In genomic region chr1:191084951-191085559, GRCm38 (mm10) we compare ENCODE assay signal across 9 mouse cellular contexts. TPM values are rescaled to one million over a fixed set of nuclear protein-coding genes. Genes with fewer than 3 reads are reported as not detected.
DNase-seq lines count a peak whose midpoint lies in the region; ATAC-seq and TF ChIP-seq lines count a peak whose summit lies in the region.
"Had no signal": no experiment of that assay in that cellular context is flagged by ENCODE, and none has a peak within 500 bp of the region (broad histone marks: within the 10 kb centered on the region; RNA-seq: fewer than 3 reads in every experiment).

No protein-coding gene starts in this region.

- H3K4me3 ChIP-seq in forebrain, postnatal 0 days (ENCODE audit: low read depth, low read length): no peak overlapping the region
- H3K4me3 ChIP-seq in forebrain, embryonic 13.5 days: no peak overlapping the region
- H3K4me3 ChIP-seq in liver, adult 2 months (ENCODE audit: insufficient read depth, low read depth, low read length): no peak overlapping the region
- no peak overlapping the region for H3K4me3 ChIP-seq in liver, embryonic 11.5 days (ENCODE audit: low read depth, low read length)
- H3K4me3 ChIP-seq in macrophage (ENCODE audit: inconsistent target): no peak overlapping the region

- WGBS in forebrain, postnatal 0 days: 69% methylated on average over 5 of the region's 5 CpGs
- 70% methylated on average over 5 of the region's 5 CpGs for WGBS in forebrain, embryonic 13.5 days
- WGBS in liver, adult 2 months: 78% methylated on average over 5 of the region's 5 CpGs
- 67% methylated on average over 5 of the region's 5 CpGs for WGBS in liver, embryonic 11.5 days
- 60% methylated on average over 5 of the region's 5 CpGs for WGBS in macrophage (ENCODE audit: missing documents)

- H3K4me1 ChIP-seq in forebrain, postnatal 0 days (ENCODE audit: insufficient read depth): no peaks in the 10 kb centered on the region
- H3K4me1 ChIP-seq in forebrain, embryonic 13.5 days: no peaks in the 10 kb centered on the region
- H3K4me1 ChIP-seq in liver, adult 2 months (ENCODE audit: control insufficient read depth, insufficient read depth, low read length): no peaks in the 10 kb centered on the region
- H3K4me1 ChIP-seq in liver, embryonic 11.5 days (replicated peaks; ENCODE audit: control insufficient read depth, insufficient read depth, low read length): 0 out of 2 replicates have a peak, but pooled peaks cover 5% of the 10 kb centered on the region

- no peak overlapping the region for H3K9ac ChIP-seq in forebrain, postnatal 0 days
- H3K9ac ChIP-seq in forebrain, embryonic 13.5 days: no peak overlapping the region
- H3K9ac ChIP-seq in liver, adult 2 months (ENCODE audit: low read depth, low read length): no peak overlapping the region
- H3K9ac ChIP-seq in liver, embryonic 11.5 days (ENCODE audit: low read depth, low read length): no peak overlapping the region

- H3K27ac ChIP-seq in forebrain, postnatal 0 days (ENCODE audit: low read depth, low read length): no peak overlapping the region
- H3K27ac ChIP-seq in forebrain, embryonic 13.5 days: no peak overlapping the region
- H3K27ac ChIP-seq in liver, adult 2 months (replicated peaks; ENCODE audit: insufficient read depth, low read depth, low read length): peak overlapping the region; percentile 9; the same call in 1 of the 2 replicates
- no peak overlapping the region for H3K27ac ChIP-seq in liver, embryonic 11.5 days (ENCODE audit: low read depth, low read length)
- H3K27ac ChIP-seq in macrophage: peak overlapping the region; percentile 89

- H3K4me2 ChIP-seq in forebrain, postnatal 0 days (ENCODE audit: low read depth): no peak overlapping the region
- H3K4me2 ChIP-seq in forebrain, embryonic 13.5 days: no peak overlapping the region
- H3K4me2 ChIP-seq in liver, embryonic 11.5 days: no peak overlapping the region

- no peaks in the 10 kb centered on the region for H3K9me3 ChIP-seq in forebrain, postnatal 0 days (ENCODE audit: low read length)
- H3K9me3 ChIP-seq in forebrain, embryonic 13.5 days (replicated peaks): no peaks in the 10 kb centered on the region
- no peaks in the 10 kb centered on the region for H3K9me3 ChIP-seq in liver, embryonic 11.5 days (ENCODE audit: control insufficient read depth, low read length)

- no peaks in the 10 kb centered on the region for H3K79me2 ChIP-seq in liver, adult 2 months (ENCODE audit: control insufficient read depth, insufficient read depth, low read length)
- H3K79me2 ChIP-seq in macrophage (ENCODE audit: inconsistent target): no peaks in the 10 kb centered on the region

- TF ChIP-seq CTCF in forebrain, postnatal 0 days (IDR thresholded peaks at IDR 0.05; ENCODE audit: low read depth): peak; percentile 65
- peak; percentile 55; the same call in 1 of the 2 replicates for TF ChIP-seq CTCF in liver, adult 2 months (IDR thresholded peaks at IDR 0.05; ENCODE audit: low read depth, low read length)

- DNase-seq in forebrain, postnatal 0 days: peak; percentile 45
- no peak for DNase-seq in liver, adult 2 months (ENCODE audit: extremely low read depth, low read depth, low spot score)
- DNase-seq in liver, embryonic 11.5 days (ENCODE audit: low spot score): no peak
- peak; percentile 51 to 66 for DNase-seq in adrenal gland, adult 18-20 months (ENCODE audit: low spot score in 2 of 2)
- peak; percentile 39 for DNase-seq in hindlimb bud, embryonic 11.5 days (ENCODE audit: extremely low spot score, low read depth, low spot score)
- peak; percentile 62 for DNase-seq in thymus, postnatal 14 days

- ATAC-seq in forebrain, postnatal 0 days: no peak
- no peak for ATAC-seq in forebrain, embryonic 13.5 days
- no peak for ATAC-seq in liver, embryonic 11.5 days (replicated peaks; ENCODE audit: low FRiP score)

- no peak for TF ChIP-seq POLR2A in liver, adult 2 months (IDR thresholded peaks at IDR 0.05; ENCODE audit: extremely low read depth, insufficient read depth, low read length)

- no peaks in the 10 kb centered on the region for H3K36me3 ChIP-seq in forebrain, postnatal 0 days (ENCODE audit: insufficient read depth)
- peaks cover 48% of the 10 kb centered on the region for H3K36me3 ChIP-seq in forebrain, embryonic 13.5 days (ENCODE audit: poor library complexity, severe bottlenecking)
- H3K36me3 ChIP-seq in liver, adult 2 months (ENCODE audit: control insufficient read depth, insufficient read depth, low read length): no peaks in the 10 kb centered on the region
- H3K36me3 ChIP-seq in liver, embryonic 11.5 days (ENCODE audit: control insufficient read depth, insufficient read depth, low read length): peaks cover 24% of the 10 kb centered on the region
- H3K36me3 ChIP-seq in macrophage (ENCODE audit: inconsistent target): no peaks in the 10 kb centered on the region

- no peaks in the 10 kb centered on the region for H3K27me3 ChIP-seq in forebrain, postnatal 0 days (ENCODE audit: insufficient read depth, low read length)
- H3K27me3 ChIP-seq in forebrain, embryonic 13.5 days: no peaks in the 10 kb centered on the region
- no peaks in the 10 kb centered on the region for H3K27me3 ChIP-seq in liver, adult 2 months (ENCODE audit: control insufficient read depth, insufficient read depth, low read length)
- no peaks in the 10 kb centered on the region for H3K27me3 ChIP-seq in liver, embryonic 11.5 days (replicated peaks; ENCODE audit: control insufficient read depth, insufficient read depth, low read length)

RNA-seq across cellular contexts. Expression of gene Batf3, which starts 12.6 kb away (rescaled TPM):
- total RNA-seq in forebrain, postnatal 0 days (2014; rRNA removed): 1.4 and 1.8 TPM in 2 replicates
- polyA plus RNA-seq in forebrain, postnatal 0 days (2015; fragmentation: Nextera tagmentation; extraction: Ambion mirVana): 1.2 and 1.3 TPM in 2 replicates
- polyA plus RNA-seq in forebrain, embryonic 13.5 days (2015; fragmentation: Nextera tagmentation; extraction: Ambion mirVana): 2.1 and 2.6 TPM in 2 replicates
- total RNA-seq in liver, adult 2 months (2014; rRNA removed): 1.6 and 2.2 TPM in 2 replicates
- 2.5 and 2.9 TPM in 2 replicates for polyA plus RNA-seq in liver, adult 2 months (2012; rRNA removed)
- polyA plus RNA-seq in liver, embryonic 11.5 days (2014; fragmentation: Nextera tagmentation; extraction: Ambion mirVana): 5.7 and 6.0 TPM in 2 replicates
- total RNA-seq in adrenal gland, adult 18-20 months (2021): 1 to 10 TPM; 1.5 to 9.7 TPM
- 10 to 100 TPM in 21 of 26 experiments, 1 to 10 TPM in 5; 7.1 to 32.2 (median 14.5) TPM for total RNA-seq in macrophage (2018; cell fraction: chromatin; rRNA removed)
- 10 to 100 TPM in 1 of 26 experiments, 1 to 10 TPM in 25; 2.7 to 10.8 (median 5.2) TPM for total RNA-seq in macrophage (2018; cell fraction: cytosol; rRNA removed)
- total RNA-seq in macrophage (2018; cell fraction: nucleus; rRNA removed): 10 to 100 TPM in 21 of 26 experiments, 1 to 10 TPM in 5; 4.0 to 27.0 (median 12.2) TPM
- 3.0 to 7.3 TPM (median 5.6 TPM) in 3 replicates for polyA plus RNA-seq in macrophage (2018)

RNA-seq across cellular contexts. Expression of gene Nsl1, which starts 22.2 kb away (rescaled TPM):
- total RNA-seq in forebrain, postnatal 0 days (2014; rRNA removed): 2.1 and 4.7 TPM in 2 replicates
- 1.2 and 2.5 TPM in 2 replicates for polyA plus RNA-seq in forebrain, postnatal 0 days (2015; fragmentation: Nextera tagmentation; extraction: Ambion mirVana)
- 19.7 and 20.8 TPM in 2 replicates for polyA plus RNA-seq in forebrain, embryonic 13.5 days (2015; fragmentation: Nextera tagmentation; extraction: Ambion mirVana)
- 0.34 and 0.46 TPM in 2 replicates for total RNA-seq in liver, adult 2 months (2014; rRNA removed)
- polyA plus RNA-seq in liver, adult 2 months (2012; rRNA removed): 0.04 and 0.11 TPM in 2 replicates
- polyA plus RNA-seq in liver, embryonic 11.5 days (2014; fragmentation: Nextera tagmentation; extraction: Ambion mirVana): 27.7 and 30.7 TPM in 2 replicates
- under 1 TPM; 0.58 to 0.63 TPM for total RNA-seq in adrenal gland, adult 18-20 months (2021)
- 10 to 100 TPM in 1 of 26 experiments, 1 to 10 TPM in 24, under 1 TPM in 1; 0.87 to 10.3 (median 4.8) TPM for total RNA-seq in macrophage (2018; cell fraction: chromatin; rRNA removed)
- 1 to 10 TPM in 21 of 26 experiments, under 1 TPM in 5; 0.52 to 3.7 (median 1.5) TPM for total RNA-seq in macrophage (2018; cell fraction: cytosol; rRNA removed)
- total RNA-seq in macrophage (2018; cell fraction: nucleus; rRNA removed): 10 to 100 TPM in 1 of 26 experiments, 1 to 10 TPM in 23, under 1 TPM in 2; 0.81 to 13.5 (median 3.0) TPM
- polyA plus RNA-seq in macrophage (2018): 1.1 to 7.5 TPM (median 2.4 TPM) in 3 replicates

RNA-seq across cellular contexts. Expression of gene Tatdn3, which starts 22.3 kb away (rescaled TPM):
- 23.0 and 24.8 TPM in 2 replicates for total RNA-seq in forebrain, postnatal 0 days (2014; rRNA removed)
- 11.9 and 13.2 TPM in 2 replicates for polyA plus RNA-seq in forebrain, postnatal 0 days (2015; fragmentation: Nextera tagmentation; extraction: Ambion mirVana)
- 10.5 and 12.5 TPM in 2 replicates for polyA plus RNA-seq in forebrain, embryonic 13.5 days (2015; fragmentation: Nextera tagmentation; extraction: Ambion mirVana)
- total RNA-seq in liver, adult 2 months (2014; rRNA removed): 9.3 and 16.3 TPM in 2 replicates
- 5.0 and 9.4 TPM in 2 replicates for polyA plus RNA-seq in liver, adult 2 months (2012; rRNA removed)
- 14.4 and 17.2 TPM in 2 replicates for polyA plus RNA-seq in liver, embryonic 11.5 days (2014; fragmentation: Nextera tagmentation; extraction: Ambion mirVana)
- 10 to 100 TPM; 14.0 to 16.4 TPM for total RNA-seq in adrenal gland, adult 18-20 months (2021)
- 100 to 1,000 TPM in 18 of 26 experiments, 10 to 100 TPM in 8; 43.4 to 241 (median 126) TPM for total RNA-seq in macrophage (2018; cell fraction: chromatin; rRNA removed)
- 10 to 100 TPM in 7 of 26 experiments, 1 to 10 TPM in 19; 6.0 to 13.4 (median 8.5) TPM for total RNA-seq in macrophage (2018; cell fraction: cytosol; rRNA removed)
- total RNA-seq in macrophage (2018; cell fraction: nucleus; rRNA removed): 100 to 1,000 TPM in 2 of 26 experiments, 10 to 100 TPM in 24; 15.4 to 103 (median 65.4) TPM
- polyA plus RNA-seq in macrophage (2018): 7.7 to 13.2 TPM (median 7.9 TPM) in 3 replicates

RNA-seq across cellular contexts. Expression of gene Spata45, which starts 48.6 kb away (rescaled TPM):
- not detected in 2 replicates for total RNA-seq in forebrain, postnatal 0 days (2014; rRNA removed)
- not detected in 2 replicates for polyA plus RNA-seq in forebrain, postnatal 0 days (2015; fragmentation: Nextera tagmentation; extraction: Ambion mirVana)
- not detected in 2 replicates for polyA plus RNA-seq in forebrain, embryonic 13.5 days (2015; fragmentation: Nextera tagmentation; extraction: Ambion mirVana)
- total RNA-seq in liver, adult 2 months (2014; rRNA removed): not detected in 2 replicates
- not detected in 2 replicates for polyA plus RNA-seq in liver, adult 2 months (2012; rRNA removed)
- polyA plus RNA-seq in liver, embryonic 11.5 days (2014; fragmentation: Nextera tagmentation; extraction: Ambion mirVana): not detected in 2 replicates
- total RNA-seq in adrenal gland, adult 18-20 months (2021): not detected
- total RNA-seq in macrophage (2018; cell fraction: chromatin; rRNA removed): not detected
- total RNA-seq in macrophage (2018; cell fraction: cytosol; rRNA removed): not detected
- total RNA-seq in macrophage (2018; cell fraction: nucleus; rRNA removed): not detected
- polyA plus RNA-seq in macrophage (2018): not detected in 3 replicates
- polyA plus RNA-seq: large intestine, adult 2 months had no signal

RNA-seq across cellular contexts. Expression of gene Flvcr1, which starts 59.1 kb away (rescaled TPM):
- 28.8 and 33.9 TPM in 2 replicates for total RNA-seq in forebrain, postnatal 0 days (2014; rRNA removed)
- polyA plus RNA-seq in forebrain, postnatal 0 days (2015; fragmentation: Nextera tagmentation; extraction: Ambion mirVana): 5.1 and 7.6 TPM in 2 replicates
- 6.4 and 8.0 TPM in 2 replicates for polyA plus RNA-seq in forebrain, embryonic 13.5 days (2015; fragmentation: Nextera tagmentation; extraction: Ambion mirVana)
- total RNA-seq in liver, adult 2 months (2014; rRNA removed): 4.0 and 4.1 TPM in 2 replicates
- 2.1 and 2.7 TPM in 2 replicates for polyA plus RNA-seq in liver, adult 2 months (2012; rRNA removed)
- polyA plus RNA-seq in liver, embryonic 11.5 days (2014; fragmentation: Nextera tagmentation; extraction: Ambion mirVana): 11.8 and 12.1 TPM in 2 replicates
- total RNA-seq in adrenal gland, adult 18-20 months (2021): 10 to 100 TPM in 1 of 2 experiments, 1 to 10 TPM in 1; 9.9 to 14.6 TPM
- total RNA-seq in macrophage (2018; cell fraction: chromatin; rRNA removed): 100 to 1,000 TPM in 20 of 26 experiments, 10 to 100 TPM in 6; 35.0 to 275 (median 143) TPM
- 100 to 1,000 TPM in 1 of 26 experiments, 10 to 100 TPM in 25; 32.5 to 109 (median 56.1) TPM for total RNA-seq in macrophage (2018; cell fraction: cytosol; rRNA removed)
- total RNA-seq in macrophage (2018; cell fraction: nucleus; rRNA removed): 100 to 1,000 TPM in 21 of 26 experiments, 10 to 100 TPM in 5; 40.7 to 293 (median 123) TPM
- polyA plus RNA-seq in macrophage (2018): 58.5 to 74.7 TPM (median 60.7 TPM) in 3 replicates

Comparison
In these comparisons a context has a peak if more than half of its experiments do, and no peak if none do; other contexts are left out.
1. H3K27ac ChIP-seq: peak in liver, adult 2 months (single experiment) and macrophage (single experiment); none in forebrain, postnatal 0 days (single experiment), forebrain, embryonic 13.5 days (single experiment) and liver, embryonic 11.5 days (single experiment).
2. DNase-seq: peak in forebrain, postnatal 0 days (single experiment), adrenal gland, adult 18-20 months (2 of 2), hindlimb bud, embryonic 11.5 days (single experiment) and thymus, postnatal 14 days (single experiment); none in liver, adult 2 months (single experiment) and liver, embryonic 11.5 days (single experiment).